Mouse (Mus musculus): ENCODE measurements around the gene AC170998.1. TPM values are rescaled to one million over a fixed set of nuclear protein-coding genes. Genes with fewer than 3 reads are reported as not detected.

AC170998.1 gene
- polyA plus RNA-seq, 1 experiment: 0.81 TPM

GRCm38 (mm10) chr17:28690776-28691686, 34.9 kb upstream of the AC170998.1 start, which contains the start of gene Mapk14:
Mapk14 (plus strand) TSS chr17:28691329.
- TF ChIP-seq POLR2A (IDR thresholded peaks at IDR 0.05; ENCODE audit: low read depth, low read length) (peak; percentile 91), CTCF (IDR thresholded peaks at IDR 0.05; ENCODE audit: extremely low read depth, insufficient read depth, insufficient read length, insufficient replicate concordance) (peak; percentile 94)
- 0 out of 2 replicates have a peak, but pooled peaks cover 2% of the 10 kb centered on the region for H3K36me3 ChIP-seq (ENCODE audit: control insufficient read depth, insufficient read depth, low read length)
- peak within 1 kb of the TSS; percentile 91 for H3K4me3 ChIP-seq (ENCODE audit: extremely low read depth, insufficient read depth, insufficient read length)
- DNase-seq (ENCODE audit: low read depth in 1 of 2, low spot score in 2 of 2): peak; percentile 98 to 100
- peaks cover 11% of the 10 kb centered on the region for H3K4me1 ChIP-seq (ENCODE audit: control insufficient read depth, insufficient read depth, insufficient read length)
- peaks cover 7% of the 10 kb centered on the region; the same call in 1 of the 2 replicates for H3K27me3 ChIP-seq (ENCODE audit: control insufficient read depth, insufficient read depth, low read length)
- peak within 1 kb of the TSS; percentile 87 for H3K27ac ChIP-seq (ENCODE audit: insufficient read depth, low read length)
- 1% methylated on average over 80 of the region's 86 CpGs for WGBS

GRCm38 (mm10) chr17:28691687-28692340, 34.1 kb upstream of the AC170998.1 start:
- Histone ChIP-seq H3K4me1 (ENCODE audit: control insufficient read depth, insufficient read depth, insufficient read length) (peaks cover 11% of the 10 kb centered on the region), H3K36me3 (ENCODE audit: control insufficient read depth, insufficient read depth, low read length) (0 out of 2 replicates have a peak, but pooled peaks cover 2% of the 10 kb centered on the region), H3K27me3 (ENCODE audit: control insufficient read depth, insufficient read depth, low read length) (peaks cover 7% of the 10 kb centered on the region; the same call in 1 of the 2 replicates), H3K27ac (ENCODE audit: insufficient read depth, low read length) (peak overlapping the region; percentile 87), H3K4me3 (ENCODE audit: extremely low read depth, insufficient read depth, insufficient read length) (peak overlapping the region; percentile 91)
- peak in 1 of 2 experiments; percentile 48 for DNase-seq (ENCODE audit: low read depth in 1 of 2, low spot score in 2 of 2)
- WGBS: under 1% methylated on average over 53 of the region's 53 CpGs
- TF ChIP-seq POLR2A (IDR thresholded peaks at IDR 0.05; ENCODE audit: low read depth, low read length) (no peak), CTCF (IDR thresholded peaks at IDR 0.05; ENCODE audit: extremely low read depth, insufficient read depth, insufficient read length, insufficient replicate concordance) (no peak)

GRCm38 (mm10) chr17:28692341-28692710, 33.6 kb upstream of the AC170998.1 start:
- Histone ChIP-seq H3K27ac (ENCODE audit: insufficient read depth, low read length) (peak overlapping the region; percentile 87), H3K4me1 (ENCODE audit: control insufficient read depth, insufficient read depth, insufficient read length) (peaks cover 14% of the 10 kb centered on the region), H3K27me3 (ENCODE audit: control insufficient read depth, insufficient read depth, low read length) (peaks cover 7% of the 10 kb centered on the region; the same call in 1 of the 2 replicates), H3K4me3 (ENCODE audit: extremely low read depth, insufficient read depth, insufficient read length) (peak overlapping the region; percentile 91), H3K36me3 (ENCODE audit: control insufficient read depth, insufficient read depth, low read length) (0 out of 2 replicates have a peak, but pooled peaks cover 2% of the 10 kb centered on the region)
- peak; percentile 35 to 58 for DNase-seq (ENCODE audit: low read depth in 1 of 2, low spot score in 2 of 2)
- WGBS: under 1% methylated on average over 18 of the region's 18 CpGs
- TF ChIP-seq POLR2A (IDR thresholded peaks at IDR 0.05; ENCODE audit: low read depth, low read length): no peak
- TF ChIP-seq CTCF (IDR thresholded peaks at IDR 0.05; ENCODE audit: extremely low read depth, insufficient read depth, insufficient read length, insufficient replicate concordance): no peak

DNA sequence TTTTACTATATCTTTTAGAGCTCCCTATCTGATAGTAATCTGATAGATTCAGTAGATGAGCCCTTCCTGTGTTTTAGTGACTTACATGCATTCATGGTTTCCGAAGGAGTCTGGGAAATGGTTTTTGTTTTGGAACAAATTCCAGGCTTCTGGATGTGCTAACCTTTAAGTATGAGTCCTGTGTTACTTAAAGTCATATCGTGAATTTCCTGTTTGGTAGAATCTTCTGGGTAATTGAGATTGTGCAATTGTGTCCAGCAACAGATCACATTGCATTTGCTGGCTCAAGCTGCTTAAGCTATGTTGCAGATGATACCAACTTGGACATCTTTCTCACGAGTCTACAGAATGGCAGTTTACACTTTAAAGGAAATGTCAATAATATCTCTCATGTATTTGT, 32.8 kb upstream of the AC170998.1 start:
- Histone ChIP-seq H3K4me3 (ENCODE audit: extremely low read depth, insufficient read depth, insufficient read length) (no peak overlapping the region; the same call in 1 of the 2 replicates), H3K4me1 (ENCODE audit: control insufficient read depth, insufficient read depth, insufficient read length) (peaks cover 21% of the 10 kb centered on the region), H3K36me3 (ENCODE audit: control insufficient read depth, insufficient read depth, low read length) (0 out of 2 replicates have a peak, but pooled peaks cover 2% of the 10 kb centered on the region), H3K27me3 (ENCODE audit: control insufficient read depth, insufficient read depth, low read length) (peaks cover 7% of the 10 kb centered on the region; the same call in 1 of the 2 replicates), H3K27ac (ENCODE audit: insufficient read depth, low read length) (no peak overlapping the region)
- TF ChIP-seq CTCF (IDR thresholded peaks at IDR 0.05; ENCODE audit: extremely low read depth, insufficient read depth, insufficient read length, insufficient replicate concordance) (no peak), POLR2A (IDR thresholded peaks at IDR 0.05; ENCODE audit: low read depth, low read length) (no peak)
- no peak for DNase-seq (ENCODE audit: low read depth in 1 of 2, low spot score in 2 of 2)
- 5% methylated on average over 3 of the region's 3 CpGs for WGBS

DNA sequence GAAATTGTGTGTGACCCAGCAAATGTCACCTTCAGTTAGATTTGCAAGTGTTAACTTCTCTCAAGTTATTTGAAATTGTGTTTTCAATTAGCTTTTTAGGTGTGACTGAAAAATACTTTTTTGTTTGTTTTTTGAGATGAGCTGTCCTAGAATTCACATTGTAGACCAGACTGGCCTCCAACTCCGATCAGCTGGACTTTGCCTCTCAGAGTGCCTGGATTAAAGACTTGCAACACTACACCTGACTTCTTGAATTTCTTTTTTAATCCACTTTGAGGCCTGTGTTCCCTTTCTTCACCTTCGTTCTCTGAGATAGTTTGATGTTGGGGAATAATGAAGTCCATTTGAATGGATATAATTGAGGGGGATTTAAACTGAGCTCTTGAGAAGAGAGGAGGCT, 31.8 kb upstream of the AC170998.1 start:
- peak overlapping the region; percentile 47; the same call in 1 of the 2 replicates for H3K27ac ChIP-seq (ENCODE audit: insufficient read depth, low read length)
- no peak for TF ChIP-seq CTCF (IDR thresholded peaks at IDR 0.05; ENCODE audit: extremely low read depth, insufficient read depth, insufficient read length, insufficient replicate concordance)
- TF ChIP-seq POLR2A (IDR thresholded peaks at IDR 0.05; ENCODE audit: low read depth, low read length): no peak
- no peak overlapping the region for H3K4me3 ChIP-seq (ENCODE audit: extremely low read depth, insufficient read depth, insufficient read length)
- DNase-seq (ENCODE audit: low read depth in 1 of 2, low spot score in 2 of 2): no peak
- 0 out of 2 replicates have a peak, but pooled peaks cover 2% of the 10 kb centered on the region for H3K36me3 ChIP-seq (ENCODE audit: control insufficient read depth, insufficient read depth, low read length)
- peaks cover 26% of the 10 kb centered on the region for H3K4me1 ChIP-seq (ENCODE audit: control insufficient read depth, insufficient read depth, insufficient read length)
- peaks cover 7% of the 10 kb centered on the region; the same call in 1 of the 2 replicates for H3K27me3 ChIP-seq (ENCODE audit: control insufficient read depth, insufficient read depth, low read length)
- 91% methylated on average over 2 of the region's 2 CpGs for WGBS

DNA sequence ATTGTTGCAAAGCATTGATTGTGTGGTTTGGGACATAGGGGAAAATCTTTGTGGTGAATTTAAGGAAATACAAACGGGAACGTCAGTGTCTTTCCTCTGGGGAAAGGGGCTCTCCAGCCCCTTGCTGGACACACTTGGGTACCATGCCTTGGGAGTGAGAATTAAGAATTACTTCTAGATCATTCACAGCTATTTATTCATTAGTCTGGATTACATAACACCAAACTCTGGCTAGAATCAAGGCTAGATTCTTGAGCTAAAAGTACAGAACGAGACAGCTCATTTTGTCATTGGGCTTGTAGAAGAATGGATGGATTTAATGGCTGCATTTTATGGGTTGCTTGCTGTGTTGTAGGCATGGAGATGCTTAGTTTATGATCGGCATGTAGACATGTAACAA, 31.1 kb upstream of the AC170998.1 start:
- no peak overlapping the region for H3K27ac ChIP-seq (ENCODE audit: insufficient read depth, low read length)

More for the DNA sequence above, 31.1 kb upstream of the AC170998.1 start:
- H3K36me3 ChIP-seq (ENCODE audit: control insufficient read depth, insufficient read depth, low read length): 0 out of 2 replicates have a peak, but pooled peaks cover 2% of the 10 kb centered on the region
- 61% methylated on average over 4 of the region's 4 CpGs for WGBS
- DNase-seq (ENCODE audit: low read depth in 1 of 2, low spot score in 2 of 2): no peak
- 0 out of 2 replicates have a peak, but pooled peaks cover 2% of the 10 kb centered on the region for H3K27me3 ChIP-seq (ENCODE audit: control insufficient read depth, insufficient read depth, low read length)
- peaks cover 22% of the 10 kb centered on the region for H3K4me1 ChIP-seq (ENCODE audit: control insufficient read depth, insufficient read depth, insufficient read length)
- H3K4me3 ChIP-seq (ENCODE audit: extremely low read depth, insufficient read depth, insufficient read length): no peak overlapping the region
- TF ChIP-seq POLR2A (IDR thresholded peaks at IDR 0.05; ENCODE audit: low read depth, low read length) (no peak), CTCF (IDR thresholded peaks at IDR 0.05; ENCODE audit: extremely low read depth, insufficient read depth, insufficient read length, insufficient replicate concordance) (no peak)

Measured in spleen, adult 2 months (tissue).